Mouse (Mus musculus) urinary bladder, adult 2 months (tissue): Measurements from ENCODE around the gene Shmt1. TPM values are rescaled to one million over a fixed set of nuclear protein-coding genes. Genes with fewer than 3 reads are reported as not detected.

ENCODE experiments used
- polyA plus RNA-seq: library from polyadenylated mRNA; depleted of rRNA; stranded (reverse); fragments of >200 nt; gene quantifications from 2 replicates; pipeline ENCODE4 v1.2.3, GENCODE M21; 2012; rRNA removed

The Shmt1 gene
- polyA plus RNA-seq, 1 experiment, result 14.1 TPM

Other genes with a start within 250 kb of the Shmt1 start
- 26.5 and 28.2 TPM in 2 replicates for gene Llgl1, start 112.0 kb downstream of the Shmt1 start, polyA plus RNA-seq
- 175 and 179 TPM in 2 replicates for gene Flii, start 84.5 kb downstream of the Shmt1 start, polyA plus RNA-seq
- 15.9 and 18.0 TPM in 2 replicates for gene Mief2, start 83.3 kb downstream of the Shmt1 start, polyA plus RNA-seq
- gene Top3a, start 34.4 kb downstream of the Shmt1 start, polyA plus RNA-seq, result 7.3 and 7.9 TPM in 2 replicates
- gene Smcr8, start 34.2 kb downstream of the Shmt1 start, polyA plus RNA-seq, result 8.2 and 8.9 TPM in 2 replicates
- 17.0 and 17.2 TPM in 2 replicates for gene Dhrs7b, start 18.9 kb upstream of the Shmt1 start, polyA plus RNA-seq
- 46.7 and 51.1 TPM in 2 replicates for gene Tmem11, start 67.6 kb upstream of the Shmt1 start, polyA plus RNA-seq
- gene Natd1, start 103.0 kb upstream of the Shmt1 start, polyA plus RNA-seq, result 23.2 and 24.0 TPM in 2 replicates
- gene Map2k3, start 120.3 kb upstream of the Shmt1 start, polyA plus RNA-seq, result 44.0 and 46.6 TPM in 2 replicates
- 4.9 and 7.7 TPM in 2 replicates for gene Kcnj12, start 210.8 kb upstream of the Shmt1 start, polyA plus RNA-seq